Mouse (Mus musculus): ENCODE data around the gene Stk32c. TPM values are rescaled to one million over a fixed set of nuclear protein-coding genes. Genes with fewer than 3 reads are reported as not detected.

The Stk32c gene
- polyA plus RNA-seq, 1 experiment from 2014 or later, result 0.11 TPM

DNA sequence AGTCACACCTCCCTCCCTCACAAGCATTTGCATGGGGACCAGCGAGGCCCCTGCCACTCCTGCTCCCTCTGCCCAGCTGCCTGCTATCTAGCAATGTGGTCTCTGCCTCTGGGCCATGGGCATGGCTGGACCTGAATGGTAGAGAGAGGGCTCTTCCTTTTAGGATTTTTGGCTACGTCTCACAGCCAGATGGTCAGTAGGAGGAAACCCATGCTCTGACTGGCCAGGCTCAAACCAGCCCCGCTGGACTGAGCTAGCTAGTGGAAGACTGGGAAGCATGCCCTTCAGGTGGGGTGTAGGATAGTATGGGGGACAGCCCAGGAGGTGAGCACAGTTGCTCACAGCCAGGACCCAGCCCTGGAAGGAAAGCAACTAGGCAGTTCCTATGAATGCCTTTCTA, 111.3 kb downstream of the Stk32c start:
- Histone ChIP-seq H3K27ac (replicated peaks) (no peak overlapping the region), H3K9me3 (ENCODE audit: control insufficient read depth, low read length) (no peaks in the 10 kb centered on the region), H3K9ac (ENCODE audit: low read length) (no peak overlapping the region), H3K4me2 (replicated peaks; ENCODE audit: low read depth) (no peak overlapping the region), H3K4me1 (replicated peaks; ENCODE audit: control insufficient read depth, insufficient read depth) (no peaks in the 10 kb centered on the region), H3K4me3 (ENCODE audit: low read depth, low read length) (no peak overlapping the region), H3K36me3 (ENCODE audit: control insufficient read depth, insufficient read depth, low read length) (no peaks in the 10 kb centered on the region), H3K27me3 (ENCODE audit: control insufficient read depth, insufficient read depth, low read length) (no peaks in the 10 kb centered on the region)
- TF ChIP-seq CTCF (IDR thresholded peaks at IDR 0.05; ENCODE audit: low read depth) (no peak), EP300 (optimal IDR thresholded peaks at IDR 0.05) (no peak)
- 65% methylated on average over 3 of the region's 3 CpGs for WGBS
- DNase-seq (ENCODE audit: low spot score), result no peak
- no peak for ATAC-seq (ENCODE audit: low FRiP score, low TSS enrichment)

DNA sequence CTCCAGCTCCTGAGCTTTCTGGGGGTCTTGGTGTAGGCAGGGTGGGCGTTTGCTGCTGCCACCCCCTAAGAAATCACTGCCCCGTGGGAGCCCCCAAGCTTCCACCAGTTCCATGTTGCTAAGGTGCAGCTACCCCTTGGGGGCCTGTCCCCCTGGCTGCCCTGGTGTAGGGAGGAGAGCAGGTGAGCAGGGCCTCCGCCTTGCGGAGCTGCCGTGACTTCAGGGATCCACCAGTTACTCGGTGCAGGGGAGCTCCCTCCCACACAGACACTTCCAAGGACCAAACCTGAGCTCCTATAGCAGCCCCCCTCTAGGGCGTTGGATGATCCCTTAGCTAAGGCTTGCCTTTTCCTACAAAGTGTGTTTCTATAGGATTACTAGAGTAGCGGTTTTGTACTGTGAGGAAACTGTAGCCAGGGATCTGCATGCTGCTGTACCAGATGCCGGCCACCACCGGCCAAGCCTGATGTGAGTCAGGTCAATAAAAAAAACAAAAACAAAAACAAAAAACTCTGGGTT, 111.8 kb downstream of the Stk32c start:
- Histone ChIP-seq H3K27me3 (ENCODE audit: control insufficient read depth, insufficient read depth, low read length) (no peaks in the 10 kb centered on the region), H3K9ac (ENCODE audit: low read length) (no peak overlapping the region), H3K9me3 (ENCODE audit: control insufficient read depth, low read length) (no peaks in the 10 kb centered on the region), H3K36me3 (ENCODE audit: control insufficient read depth, insufficient read depth, low read length) (no peaks in the 10 kb centered on the region; the same call in 1 of the 2 replicates), H3K27ac (replicated peaks) (no peak overlapping the region), H3K4me2 (replicated peaks; ENCODE audit: low read depth) (no peak overlapping the region), H3K4me1 (replicated peaks; ENCODE audit: control insufficient read depth, insufficient read depth) (no peaks in the 10 kb centered on the region), H3K4me3 (ENCODE audit: low read depth, low read length) (no peak overlapping the region)
- no peak for TF ChIP-seq CTCF (IDR thresholded peaks at IDR 0.05; ENCODE audit: low read depth)
- TF ChIP-seq EP300 (optimal IDR thresholded peaks at IDR 0.05), result no peak
- DNase-seq (ENCODE audit: low spot score) (no peak), ATAC-seq (ENCODE audit: low FRiP score, low TSS enrichment) (no peak)
- 67% methylated on average over 10 of the region's 10 CpGs for WGBS

DNA sequence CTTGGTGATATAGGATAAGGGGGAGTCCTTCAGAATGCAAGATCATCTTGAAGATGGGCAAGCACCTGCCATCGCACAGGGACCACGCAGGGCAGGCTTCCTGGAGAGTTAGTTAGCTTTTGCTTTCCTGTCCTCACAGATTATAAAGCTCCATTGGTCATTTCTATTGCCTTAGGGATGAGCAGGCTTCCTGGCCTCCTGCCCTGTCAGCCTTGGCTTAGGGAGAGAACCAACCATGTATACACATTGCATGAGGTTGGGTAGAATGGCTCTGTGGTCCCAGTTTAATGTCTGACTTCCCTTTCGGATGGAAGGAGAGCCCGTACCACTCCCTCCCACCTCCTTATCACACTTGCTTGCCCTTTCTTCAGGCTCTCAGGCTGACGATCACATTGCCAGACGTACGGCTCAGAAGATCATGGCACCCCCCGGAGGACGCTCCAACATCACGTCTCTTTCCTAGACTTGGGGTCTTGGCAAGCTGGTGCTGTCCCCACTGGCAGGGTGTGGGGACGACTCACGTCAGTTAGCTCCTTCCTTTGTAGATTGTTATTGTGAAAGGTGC, 112.5 kb downstream of the Stk32c start:
- 63% methylated on average over 12 of the region's 12 CpGs for WGBS
- Histone ChIP-seq H3K4me2 (replicated peaks; ENCODE audit: low read depth) (no peak overlapping the region), H3K36me3 (ENCODE audit: control insufficient read depth, insufficient read depth, low read length) (no peaks in the 10 kb centered on the region; the same call in 1 of the 2 replicates), H3K4me3 (ENCODE audit: low read depth, low read length) (no peak overlapping the region), H3K9me3 (ENCODE audit: control insufficient read depth, low read length) (no peaks in the 10 kb centered on the region), H3K27me3 (ENCODE audit: control insufficient read depth, insufficient read depth, low read length) (no peaks in the 10 kb centered on the region), H3K9ac (ENCODE audit: low read length) (no peak overlapping the region), H3K4me1 (replicated peaks; ENCODE audit: control insufficient read depth, insufficient read depth) (no peaks in the 10 kb centered on the region), H3K27ac (replicated peaks) (no peak overlapping the region)
- TF ChIP-seq CTCF (IDR thresholded peaks at IDR 0.05; ENCODE audit: low read depth), result no peak
- no peak for TF ChIP-seq EP300 (optimal IDR thresholded peaks at IDR 0.05)
- DNase-seq (ENCODE audit: low spot score) (no peak), ATAC-seq (ENCODE audit: low FRiP score, low TSS enrichment) (no peak)

- 90% methylated on average over 6 of the region's 6 CpGs for whole genome bisulfite sequencing
- Histone ChIP-seq H3K36me3 (ENCODE audit: control insufficient read depth, insufficient read depth, low read length) (no peaks in the 10 kb centered on the region; the same call in 1 of the 2 replicates), H3K4me3 (ENCODE audit: low read depth, low read length) (no peak overlapping the region), H3K4me1 (replicated peaks; ENCODE audit: control insufficient read depth, insufficient read depth) (no peaks in the 10 kb centered on the region), H3K4me2 (replicated peaks; ENCODE audit: low read depth) (no peak overlapping the region), H3K27me3 (ENCODE audit: control insufficient read depth, insufficient read depth, low read length) (no peaks in the 10 kb centered on the region), H3K9me3 (ENCODE audit: control insufficient read depth, low read length) (no peaks in the 10 kb centered on the region), H3K27ac (replicated peaks) (no peak overlapping the region), H3K9ac (ENCODE audit: low read length) (no peak overlapping the region)
- TF ChIP-seq CTCF (IDR thresholded peaks at IDR 0.05; ENCODE audit: low read depth) (no peak), EP300 (optimal IDR thresholded peaks at IDR 0.05) (no peak)
- DNase-seq (ENCODE audit: low spot score) (no peak), ATAC-seq (ENCODE audit: low FRiP score, low TSS enrichment) (no peak)
These were observed 116.7 kb downstream of the Stk32c start for GRCm38 (mm10) chr7:139096399-139096798.

GRCm38 (mm10) chr7:139095282-139095681, 117.8 kb downstream of the Stk32c start:
- WGBS, result 84% methylated on average over 7 of the region's 7 CpGs
- no peaks in the 10 kb centered on the region for H3K27me3 ChIP-seq (ENCODE audit: control insufficient read depth, insufficient read depth, low read length)
- no peak overlapping the region for H3K27ac ChIP-seq (replicated peaks)
- no peak overlapping the region for H3K4me2 ChIP-seq (replicated peaks; ENCODE audit: low read depth)
- H3K4me1 ChIP-seq (replicated peaks; ENCODE audit: control insufficient read depth, insufficient read depth), result no peaks in the 10 kb centered on the region
- no peak for TF ChIP-seq EP300 (optimal IDR thresholded peaks at IDR 0.05)
- TF ChIP-seq CTCF (IDR thresholded peaks at IDR 0.05; ENCODE audit: low read depth), result no peak
- H3K9ac ChIP-seq (ENCODE audit: low read length), result no peak overlapping the region
- no peaks in the 10 kb centered on the region; the same call in 1 of the 2 replicates for H3K36me3 ChIP-seq (ENCODE audit: control insufficient read depth, insufficient read depth, low read length)
- no peak for ATAC-seq (ENCODE audit: low FRiP score, low TSS enrichment)
- no peak for DNase-seq (ENCODE audit: low spot score)
- H3K9me3 ChIP-seq (ENCODE audit: control insufficient read depth, low read length), result no peaks in the 10 kb centered on the region
- H3K4me3 ChIP-seq (ENCODE audit: low read depth, low read length), result no peak overlapping the region

DNA sequence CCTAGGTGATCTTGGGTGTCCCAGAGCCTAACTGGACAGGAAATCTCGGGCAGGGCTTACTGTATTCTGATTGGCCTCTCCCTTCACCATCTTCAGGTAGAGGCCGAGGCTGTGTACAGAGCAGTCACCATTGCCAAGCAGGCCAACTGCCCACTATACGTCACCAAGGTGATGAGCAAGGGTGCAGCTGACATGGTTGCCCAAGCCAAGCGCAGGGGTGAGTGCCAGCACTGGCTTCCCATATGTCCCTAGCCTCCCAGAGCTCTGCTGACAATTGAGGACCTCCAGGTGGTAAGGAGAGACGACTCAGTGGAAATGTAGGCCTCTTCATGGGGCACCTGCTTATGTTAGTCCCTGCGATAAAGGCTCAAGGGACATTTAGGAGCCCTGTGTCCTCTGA, 118.3 kb downstream of the Stk32c start:
- no peak for TF ChIP-seq EP300 (optimal IDR thresholded peaks at IDR 0.05)
- TF ChIP-seq CTCF (IDR thresholded peaks at IDR 0.05; ENCODE audit: low read depth), result no peak
- H3K4me1 ChIP-seq (replicated peaks; ENCODE audit: control insufficient read depth, insufficient read depth), result no peaks in the 10 kb centered on the region
- H3K9me3 ChIP-seq (ENCODE audit: control insufficient read depth, low read length), result no peaks in the 10 kb centered on the region
- no peak overlapping the region for H3K9ac ChIP-seq (ENCODE audit: low read length)
- no peak overlapping the region for H3K4me3 ChIP-seq (ENCODE audit: low read depth, low read length)
- H3K27ac ChIP-seq (replicated peaks), result no peak overlapping the region
- 78% methylated on average over 6 of the region's 6 CpGs for WGBS
- no peak overlapping the region for H3K4me2 ChIP-seq (replicated peaks; ENCODE audit: low read depth)
- ATAC-seq (ENCODE audit: low FRiP score, low TSS enrichment), result no peak
- no peaks in the 10 kb centered on the region; the same call in 1 of the 2 replicates for H3K36me3 ChIP-seq (ENCODE audit: control insufficient read depth, insufficient read depth, low read length)
- H3K27me3 ChIP-seq (ENCODE audit: control insufficient read depth, insufficient read depth, low read length), result no peaks in the 10 kb centered on the region
- DNase-seq (ENCODE audit: low spot score), result no peak
